Mouse (Mus musculus) left cerebral cortex, adult 8-10 months (tissue): ENCODE measurements around the gene Cog5. TPM values are rescaled to one million over a fixed set of nuclear protein-coding genes. Genes with fewer than 3 reads are reported as not detected.

Experiments used
- DNase-seq, 2 experiments: peaks; one replicate each; pipeline ENCODE4 v3.0.0; 2022; ENCODE audit warnings: low spot score in 2 of 2
- total RNA-seq, 4 experiments: library from RNA; stranded (reverse); gene quantifications; 2 replicates each; pipeline ENCODE4 v1.2.4; 2022

Gene Cog5
- total RNA-seq, 4 experiments from 2014 or later = 47.8 to 56.0 (median 53.0) TPM

DNA sequence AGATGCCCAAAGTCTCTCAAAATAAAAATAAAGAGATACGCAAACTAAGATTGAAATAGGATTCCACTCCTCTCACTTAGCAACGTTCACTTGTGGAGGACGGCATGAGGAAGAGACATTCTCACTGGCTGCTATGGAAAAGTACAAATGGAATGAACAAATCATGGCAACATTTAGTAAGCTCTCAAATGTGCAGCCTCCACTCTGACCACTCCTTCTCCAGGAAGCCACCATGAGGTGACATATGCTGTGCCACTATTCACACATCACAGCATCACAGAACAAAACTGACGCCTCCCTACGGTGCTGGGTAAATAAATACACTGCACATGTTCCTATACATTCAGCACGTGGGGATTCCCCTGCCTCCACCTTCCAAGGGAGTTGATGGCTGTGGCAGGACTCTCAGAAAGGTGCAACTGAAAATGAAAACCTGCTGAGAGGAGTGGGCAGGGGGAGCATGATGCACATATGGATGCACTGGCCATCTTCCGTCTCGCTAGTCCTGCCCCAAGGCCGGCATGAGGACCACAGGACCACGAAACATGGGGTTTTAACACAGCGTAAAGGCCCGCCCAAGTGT, 323.0 kb downstream of the Cog5 start:
- DNase-seq = no peak

DNA sequence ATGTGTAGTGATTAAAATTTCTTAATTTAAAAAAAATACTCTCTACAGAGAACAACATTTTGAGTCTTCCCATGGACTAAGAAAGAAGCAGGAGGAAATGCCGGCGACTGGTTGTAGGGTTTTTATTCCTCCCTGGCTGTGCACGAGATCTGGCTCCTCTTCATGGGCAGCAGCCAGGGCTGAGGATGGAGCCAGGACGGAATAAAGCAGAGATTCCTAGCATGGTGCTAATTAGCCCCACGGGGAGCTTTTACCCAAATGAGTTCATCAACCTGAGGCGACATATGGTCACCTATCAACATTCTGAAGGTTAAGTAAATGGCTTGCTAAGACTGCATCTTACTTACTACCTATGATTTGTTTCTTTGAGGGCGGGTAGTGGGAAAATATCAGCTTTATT, 328.6 kb downstream of the Cog5 start:
- no peak for DNase-seq

DNA sequence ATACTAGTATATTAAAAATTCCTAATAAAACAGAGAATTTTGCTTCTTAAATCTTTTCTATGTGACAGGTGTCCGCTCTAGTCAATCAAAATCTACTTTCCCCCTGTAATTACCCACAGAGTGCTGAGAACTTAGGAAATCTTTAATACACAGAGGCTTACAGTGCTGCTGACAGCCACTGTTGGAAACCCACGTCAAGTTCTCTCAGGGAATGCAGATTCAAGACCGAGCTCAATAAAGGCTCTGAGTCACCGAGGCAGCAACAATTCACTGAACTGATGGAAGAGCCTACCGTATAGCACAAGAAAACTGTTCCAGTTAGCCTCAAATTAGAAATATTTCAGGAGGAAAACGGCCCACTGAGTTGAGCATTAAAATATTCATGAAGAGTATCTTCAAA, 329.1 kb downstream of the Cog5 start:
- no peak for DNase-seq

DNA sequence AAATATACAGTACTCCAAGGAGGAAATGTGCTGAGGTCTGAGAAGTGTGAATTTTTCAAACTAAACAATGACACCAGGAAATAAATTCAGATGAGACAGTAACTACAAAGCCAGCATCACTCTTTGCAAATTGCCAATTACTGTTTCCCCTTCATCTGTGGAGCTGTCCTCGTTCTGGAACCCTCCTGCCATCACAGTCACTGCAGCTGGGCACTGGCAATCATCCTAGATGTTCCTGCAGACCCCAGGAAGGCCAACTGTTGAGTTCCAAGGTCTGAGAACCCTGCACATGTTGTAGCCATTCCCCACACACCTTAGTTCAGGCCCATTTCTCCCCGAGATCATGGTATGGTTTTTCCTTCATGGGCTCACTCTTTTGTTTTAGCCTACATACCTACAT, 329.5 kb downstream of the Cog5 start:
- DNase-seq = no peak

DNA sequence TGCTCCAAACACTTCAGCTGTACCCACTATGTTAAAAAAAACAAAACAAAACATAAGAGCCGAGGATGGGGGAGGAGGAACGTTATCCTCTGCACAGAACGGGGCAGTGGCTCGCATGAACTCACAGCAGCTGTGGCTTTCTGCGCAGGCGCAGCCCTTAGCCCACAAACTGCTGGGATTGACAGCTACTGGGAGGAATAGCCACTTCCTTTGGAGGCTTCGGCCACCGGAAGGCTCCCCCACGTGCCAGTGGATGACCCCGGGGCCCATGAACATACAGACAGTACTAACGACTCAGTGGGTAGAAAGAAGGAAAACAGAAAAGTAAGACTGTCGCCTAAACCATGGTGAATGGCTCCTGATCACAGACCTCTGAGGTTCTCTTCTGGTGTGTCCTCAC, 330.0 kb downstream of the Cog5 start:
- no peak for DNase-seq

DNA sequence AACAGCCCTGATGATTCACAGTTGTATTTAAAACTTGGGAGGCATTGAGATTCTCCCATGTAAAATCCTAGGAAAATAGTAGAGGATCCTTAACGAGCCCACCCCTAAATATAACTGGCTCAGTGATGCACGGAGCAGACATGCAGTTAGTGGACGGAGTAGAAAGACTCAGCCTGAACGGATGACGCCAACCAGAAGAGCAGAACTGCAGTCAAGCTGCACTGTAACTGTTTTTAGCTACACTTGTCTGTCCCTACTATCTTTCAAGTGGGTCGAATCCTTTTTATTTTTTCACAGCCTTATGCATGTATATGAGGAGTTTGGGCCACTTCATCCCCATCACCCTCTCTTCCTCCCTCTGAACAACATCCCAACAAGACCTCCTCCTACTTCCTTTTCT, 331.1 kb downstream of the Cog5 start:
- DNase-seq = no peak

DNA sequence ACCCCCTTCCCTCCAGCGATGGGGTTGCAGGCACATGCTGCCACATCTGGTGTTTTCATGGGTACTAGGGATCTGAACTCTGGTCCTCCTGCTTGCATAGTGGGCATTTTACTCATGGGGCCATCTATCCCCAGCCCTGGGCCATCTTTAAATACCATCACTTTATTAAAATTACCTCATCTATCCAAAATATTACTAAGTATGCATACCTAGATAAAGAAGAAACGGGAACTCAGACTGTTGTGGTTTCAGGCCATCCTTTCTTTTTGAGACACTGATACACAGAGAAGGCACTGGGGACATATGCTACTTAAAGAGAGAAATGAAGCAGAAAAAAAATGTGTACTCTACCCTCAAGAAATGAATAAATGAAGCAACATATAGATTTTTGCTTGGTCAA, 331.8 kb downstream of the Cog5 start:
- no peak for DNase-seq

Other genes with a start within 250 kb of the Cog5 start
- gene Cbll1, start 155.3 kb upstream of the Cog5 start, total RNA-seq = 10 to 100 TPM; 20.5 to 22.0 (median 21.3) TPM
- gene Slc26a4, start 94.9 kb upstream of the Cog5 start, total RNA-seq = 1 to 10 TPM; 1.9 to 3.2 (median 2.1) TPM
- gene Bcap29, start 20.2 kb upstream of the Cog5 start, total RNA-seq = 10 to 100 TPM; 36.7 to 48.6 (median 45.2) TPM
- gene Dus4l, start within 50 bp of the Cog5 start, total RNA-seq = 10 to 100 TPM in 1 of 4 experiments, 1 to 10 TPM in 3; 5.6 to 13.8 (median 7.7) TPM
- gene Gpr22, start 59.1 kb downstream of the Cog5 start, total RNA-seq = 10 to 100 TPM; 36.1 to 48.9 (median 43.9) TPM